Mouse (Mus musculus) neutrophil, adult 83 days (primary cell): ENCODE data around the gene Gm10340. TPM values are rescaled to one million over a fixed set of nuclear protein-coding genes. Genes with fewer than 3 reads are reported as not detected.

Experiments
- total RNA-seq, 2 experiments: library from RNA; stranded (reverse); gene quantifications; one replicate each; pipeline ENCODE4 v1.2.4; 2023

Gene Gm10340
- total RNA-seq = not detected

GRCm38 (mm10) chr14:3133697-3134096 lies at the start of gene Gm10340:
Gm10340 (plus strand) TSS chr14:3133997.

GRCm38 (mm10) chr14:3187955-3188354 lies 54.2 kb downstream of the Gm10340 start, which contains the start of gene Gm5795:
Gm5795 (plus strand) TSS chr14:3188255.

Other genes starting within 250 kb of the Gm10340 start
- gene Gm2888, start 104.0 kb upstream of the Gm10340 start, total RNA-seq = not detected
- not detected for gene Gm2897, start 84.7 kb upstream of the Gm10340 start, total RNA-seq
- not detected for gene Gm5795, start 54.3 kb downstream of the Gm10340 start, total RNA-seq
- not detected for gene D830030K20Rik, start 74.5 kb downstream of the Gm10340 start, total RNA-seq
- not detected for gene Gm2956, start 198.6 kb downstream of the Gm10340 start, total RNA-seq